10 mouse cellular contexts compared by ENCODE assay signal in the genomic region with DNA sequence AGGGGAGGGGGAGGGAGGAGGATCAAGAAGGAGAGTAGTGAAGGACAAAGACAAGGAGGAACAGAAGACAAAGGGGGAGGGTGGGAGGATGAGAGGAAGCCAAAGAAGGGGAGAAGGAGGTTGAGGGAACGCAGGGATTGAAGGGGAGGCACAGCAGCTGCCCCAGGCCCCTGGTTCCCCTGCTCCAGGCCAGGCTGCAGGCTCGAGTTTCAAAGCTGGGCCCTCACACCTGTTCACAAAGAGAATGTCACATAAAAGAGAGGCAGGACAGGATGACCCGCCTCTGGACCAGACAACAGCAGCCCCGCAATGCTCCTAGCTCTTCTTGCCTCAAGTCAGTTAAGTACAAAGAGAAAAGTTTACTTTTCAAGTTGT.
DNase-seq lines count a peak whose midpoint lies in the region; ATAC-seq and TF ChIP-seq lines count a peak whose summit lies in the region.
"Had no signal": no experiment of that assay in that cellular context is flagged by ENCODE, and none has a peak within 500 bp of the region (broad histone marks: within the 10 kb centered on the region; RNA-seq: fewer than 3 reads in every experiment).

No protein-coding gene starts in this region.

- peak; percentile 66 for DNase-seq in heart, embryonic 10.5 days (ENCODE audit: low spot score)
- no peak for DNase-seq in heart, adult 8-10 months (ENCODE audit: low spot score)
- DNase-seq in forebrain, embryonic 14.5 days (ENCODE audit: low spot score) = no peak
- no peak for DNase-seq in midbrain, embryonic 10.5 days (ENCODE audit: low spot score)
- DNase-seq in T-cell, adult 2 months (ENCODE audit: low spot score) = no peak
- no peak for DNase-seq in ovary, postnatal 36 days (ENCODE audit: low spot score)
- DNase-seq in right cerebral cortex, postnatal 14 days = no peak
- DNase-seq: adrenal gland, postnatal 25 days had no signal

- H3K9ac ChIP-seq in ES-Bruce4 (ENCODE audit: low read depth, poor library complexity, severe bottlenecking) = no peak overlapping the region
- H3K9ac ChIP-seq in forebrain, embryonic 14.5 days (ENCODE audit: low read length) = peak overlapping the region; percentile 45

- ATAC-seq in forebrain, embryonic 14.5 days = no peak

- peak overlapping the region; percentile 53 for H3K27ac ChIP-seq in heart, embryonic 10.5 days
- peak overlapping the region; percentile 27 for H3K27ac ChIP-seq in ES-Bruce4 (ENCODE audit: insufficient read depth, low read length)
- H3K27ac ChIP-seq in forebrain, embryonic 14.5 days (ENCODE audit: low read depth, low read length) = peak overlapping the region; percentile 84
- H3K27ac ChIP-seq in midbrain, embryonic 10.5 days (replicated peaks) = peak overlapping the region; percentile 92
- H3K27ac ChIP-seq: stomach, postnatal 0 days had no signal

- no peaks in the 10 kb centered on the region for H3K36me3 ChIP-seq in heart, embryonic 10.5 days
- no peaks in the 10 kb centered on the region for H3K36me3 ChIP-seq in ES-Bruce4 (ENCODE audit: control insufficient read depth, insufficient read depth, low read length, poor library complexity, severe bottlenecking)
- no peaks in the 10 kb centered on the region for H3K36me3 ChIP-seq in forebrain, embryonic 14.5 days (ENCODE audit: control insufficient read depth, insufficient read depth, low read length)
- no peaks in the 10 kb centered on the region for H3K36me3 ChIP-seq in midbrain, embryonic 10.5 days

- TF ChIP-seq CTCF in ES-Bruce4 (IDR thresholded peaks at IDR 0.05; ENCODE audit: low read depth, low read length) = no peak

- TF ChIP-seq EP300 in ES-Bruce4 (IDR thresholded peaks at IDR 0.05; ENCODE audit: insufficient read depth, low read depth, low read length) = 0 out of 2 replicates have a peak, but pooled peaks have one; percentile 49

- TF ChIP-seq POLR2A in ES-Bruce4 (IDR thresholded peaks at IDR 0.05; ENCODE audit: insufficient read depth, low read length) = no peak

- no peaks in the 10 kb centered on the region for H3K9me3 ChIP-seq in heart, embryonic 10.5 days
- no peaks in the 10 kb centered on the region for H3K9me3 ChIP-seq in ES-Bruce4 (replicated peaks; ENCODE audit: control insufficient read depth, insufficient read depth, low read length, poor library complexity, severe bottlenecking)
- no peaks in the 10 kb centered on the region for H3K9me3 ChIP-seq in forebrain, embryonic 14.5 days (replicated peaks; ENCODE audit: control insufficient read depth, low read length)
- H3K9me3 ChIP-seq in midbrain, embryonic 10.5 days (replicated peaks) = no peaks in the 10 kb centered on the region

- H3K4me1 ChIP-seq in heart, embryonic 10.5 days = peaks cover 11% of the 10 kb centered on the region
- peaks cover 7% of the 10 kb centered on the region for H3K4me1 ChIP-seq in ES-Bruce4 (ENCODE audit: control insufficient read depth, insufficient read depth, low read length)
- peaks cover 10% of the 10 kb centered on the region for H3K4me1 ChIP-seq in forebrain, embryonic 14.5 days (ENCODE audit: control insufficient read depth, insufficient read depth, low read length)
- H3K4me1 ChIP-seq in midbrain, embryonic 10.5 days = peaks cover 35% of the 10 kb centered on the region

- no peak overlapping the region for H3K4me3 ChIP-seq in heart, embryonic 10.5 days
- H3K4me3 ChIP-seq in ES-Bruce4 (ENCODE audit: low read depth, low read length) = no peak overlapping the region
- no peak overlapping the region for H3K4me3 ChIP-seq in forebrain, embryonic 14.5 days (ENCODE audit: low read depth, low read length)
- H3K4me3 ChIP-seq in midbrain, embryonic 10.5 days = peak overlapping the region; percentile 40

- H3K27me3 ChIP-seq in heart, embryonic 10.5 days (ENCODE audit: insufficient read depth, poor library complexity, severe bottlenecking) = peaks cover 20% of the 10 kb centered on the region
- no peaks in the 10 kb centered on the region for H3K27me3 ChIP-seq in ES-Bruce4 (ENCODE audit: control insufficient read depth, insufficient read depth, low read length, poor library complexity, severe bottlenecking)
- no peaks in the 10 kb centered on the region for H3K27me3 ChIP-seq in forebrain, embryonic 14.5 days (replicated peaks; ENCODE audit: control insufficient read depth, insufficient read depth, low read length)
- H3K27me3 ChIP-seq in midbrain, embryonic 10.5 days (ENCODE audit: low read depth, poor library complexity, severe bottlenecking) = peaks cover 7% of the 10 kb centered on the region; the same call in 1 of the 2 replicates

- peak overlapping the region; percentile 38; the same call in 1 of the 2 replicates for H3K4me2 ChIP-seq in forebrain, embryonic 14.5 days (ENCODE audit: low read length)

- whole genome bisulfite sequencing in heart, embryonic 10.5 days = 41% methylated on average over 4 of the region's 4 CpGs
- 11% methylated on average over 4 of the region's 4 CpGs for WGBS in forebrain, embryonic 14.5 days
- 8% methylated on average over 4 of the region's 4 CpGs for WGBS in midbrain, embryonic 10.5 days

Comparison
In these comparisons a context has a peak if more than half of its experiments do, and no peak if none do; other contexts are left out.
1. H3K27ac ChIP-seq: peak in every context shown above with its lines; median percentile 92 in midbrain, embryonic 10.5 days; 84 in forebrain, embryonic 14.5 days; 53 in heart, embryonic 10.5 days; 27 in ES-Bruce4.